Mouse (Mus musculus) testis, postnatal 10 days (tissue): ENCODE results near the gene Olfr51.
"Not testable (repeated sequence)": the region's sequence is repeated elsewhere in the genome, so short reads cannot be mapped to it uniquely, and the experiment has no call there.

Experiments
- DNase-seq: peaks from one replicate; pipeline ENCODE4 v3.0.0; 2021; ENCODE audit warnings: low spot score

Olfr51 gene

DNA sequence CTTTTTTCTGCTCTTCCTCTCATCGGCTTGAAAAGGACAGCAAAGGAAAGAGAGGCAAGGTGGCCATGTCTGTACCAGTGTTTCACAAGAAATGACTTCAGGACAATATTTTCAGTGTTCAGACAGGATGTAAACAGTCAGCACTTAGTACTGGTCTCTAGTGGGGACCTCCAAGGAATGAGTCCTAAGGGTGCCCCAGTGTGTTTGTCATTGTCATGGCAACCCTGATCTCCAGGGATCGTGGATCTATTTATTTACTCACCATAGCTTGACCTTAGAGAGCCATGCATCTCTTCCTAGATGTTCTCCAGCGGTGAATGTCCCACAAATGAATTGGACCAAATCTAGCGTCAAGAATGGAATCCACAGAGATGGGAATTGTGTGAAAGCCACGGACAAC, at the start of gene Olfr51:
Gene Olfr51, plus strand, starts transcription at position 301 of the 400 bp plus-strand sequence.
- DNase-seq, result no peak

DNA sequence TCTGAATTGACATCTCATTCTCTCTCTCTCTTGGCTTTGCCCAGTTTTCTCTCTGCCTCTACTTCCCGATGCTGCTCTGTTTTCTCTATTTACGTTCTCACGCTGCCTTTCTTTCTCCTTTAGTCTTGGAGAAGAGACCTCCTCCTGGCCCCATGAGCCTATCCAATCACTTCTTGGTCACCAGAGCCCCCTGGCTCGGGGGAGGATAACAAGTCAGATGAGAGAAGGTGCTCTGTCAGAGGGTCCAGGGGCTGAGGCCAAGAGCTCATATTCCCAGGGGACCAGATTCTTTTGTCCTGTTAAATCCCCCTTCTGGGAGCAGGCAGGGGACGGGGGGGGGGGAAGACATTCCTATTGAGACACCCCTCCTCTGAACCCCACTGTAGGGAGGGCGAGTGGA, 49.7 kb upstream of the Olfr51 start, which contains the start of gene Prop1:
Gene Prop1, minus strand, starts transcription at position 101 of the 400 bp plus-strand sequence.
- no peak for DNase-seq

DNA sequence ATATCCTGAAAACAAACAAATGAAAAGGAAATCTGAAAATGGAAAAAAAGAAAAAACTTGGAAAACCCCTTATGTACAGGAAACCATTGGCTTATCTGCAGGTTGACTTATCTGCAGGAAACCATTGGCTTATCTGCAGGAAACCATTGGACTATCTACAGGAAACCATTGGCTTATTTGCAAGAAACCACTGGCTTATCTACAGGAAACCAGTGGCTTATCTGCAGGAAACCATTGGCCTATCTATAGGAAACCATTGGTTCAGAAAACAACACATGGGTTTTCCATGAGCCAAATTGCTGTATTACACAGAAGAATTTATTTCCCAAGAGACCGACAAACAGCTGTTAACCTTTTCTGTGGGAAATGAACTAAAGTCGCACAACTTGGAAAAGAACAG, 38.5 kb upstream of the Olfr51 start:
- no peak for DNase-seq

DNA sequence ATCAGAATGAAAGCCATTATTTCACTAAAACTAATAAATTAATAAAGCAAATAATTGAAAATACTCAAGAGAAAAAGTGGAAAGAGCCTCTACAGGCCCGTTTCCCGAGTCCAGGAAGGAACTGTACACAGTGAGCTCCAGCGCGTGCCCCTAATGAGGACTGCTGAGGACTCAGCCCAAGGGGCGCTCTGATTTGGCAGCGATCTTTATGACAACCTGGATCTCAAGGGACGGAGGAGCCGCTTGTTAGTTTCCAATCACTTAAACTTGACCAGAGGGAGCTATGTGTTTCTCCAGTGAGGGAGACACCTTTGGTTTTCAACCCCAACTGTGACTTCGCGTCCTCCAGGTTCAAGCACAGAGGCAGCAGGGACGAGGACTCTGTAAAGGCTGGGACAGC, 37.2 kb upstream of the Olfr51 start, which contains the start of gene Olfr1378:
Gene Olfr1378, plus strand, starts transcription at position 301 of the 400 bp plus-strand sequence.
- no peak for DNase-seq

DNA sequence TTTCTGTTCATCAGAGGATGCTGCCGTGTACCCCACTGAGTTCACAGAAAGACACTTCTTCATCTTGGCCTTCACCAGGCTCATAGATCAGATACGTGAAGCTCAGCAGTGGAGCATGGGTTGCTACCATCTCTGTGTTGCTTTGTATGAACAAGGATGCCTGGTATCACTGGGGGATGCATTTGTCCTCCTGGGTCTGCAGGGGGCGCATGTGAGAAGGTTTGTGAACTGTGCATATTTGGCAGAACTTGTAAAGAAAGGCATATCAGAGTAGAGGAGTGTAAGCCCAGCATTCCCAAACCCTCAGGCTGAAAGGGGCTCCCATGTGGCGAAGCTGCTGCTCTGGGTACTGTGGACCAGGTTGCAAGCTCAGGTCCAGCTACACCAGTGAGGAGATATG, 26.2 kb upstream of the Olfr51 start:
- DNase-seq, result peak; percentile 48

DNA sequence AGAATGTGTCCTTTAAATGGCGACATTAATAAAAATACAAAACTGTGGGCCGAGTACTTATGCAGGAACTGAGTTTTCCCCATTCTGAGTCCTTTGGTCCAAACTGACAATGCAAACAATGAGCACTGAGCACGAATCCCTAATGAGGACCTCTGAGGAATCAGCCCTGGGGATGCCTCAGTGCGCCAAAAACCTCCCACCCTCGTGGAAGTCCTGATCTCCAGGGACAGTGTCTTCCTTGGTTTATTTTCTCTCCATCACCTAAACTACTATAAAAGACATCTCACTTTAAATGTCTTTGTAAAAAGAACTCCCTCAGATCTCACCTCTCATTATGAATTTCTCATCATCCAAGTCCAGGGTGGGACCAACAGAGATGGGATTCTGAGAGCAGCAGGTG, 21.7 kb upstream of the Olfr51 start, which contains the start of gene Olfr1377:
Gene Olfr1377, plus strand, starts transcription at position 301 of the 400 bp plus-strand sequence.
- no peak for DNase-seq

DNA sequence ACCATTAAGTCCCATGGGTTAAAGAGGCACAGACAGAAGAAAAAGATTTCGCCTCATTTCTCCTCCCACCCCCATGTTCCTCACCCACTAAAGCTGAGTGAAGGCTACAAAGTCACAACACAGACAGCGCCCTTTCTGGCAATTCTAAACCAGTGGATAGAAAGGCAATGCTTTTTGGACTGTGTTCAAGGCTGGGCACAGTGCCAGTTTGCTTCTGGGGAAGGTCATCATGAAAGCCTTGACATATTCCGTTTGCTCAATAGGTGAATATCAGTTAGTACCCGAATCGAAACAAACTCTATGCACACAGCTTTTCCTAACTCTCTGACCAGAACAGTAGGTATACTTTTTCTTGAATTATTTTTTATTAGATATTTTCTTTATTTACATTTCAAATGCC, 8.4 kb downstream of the Olfr51 start:
- peak; percentile 86 for DNase-seq

DNA sequence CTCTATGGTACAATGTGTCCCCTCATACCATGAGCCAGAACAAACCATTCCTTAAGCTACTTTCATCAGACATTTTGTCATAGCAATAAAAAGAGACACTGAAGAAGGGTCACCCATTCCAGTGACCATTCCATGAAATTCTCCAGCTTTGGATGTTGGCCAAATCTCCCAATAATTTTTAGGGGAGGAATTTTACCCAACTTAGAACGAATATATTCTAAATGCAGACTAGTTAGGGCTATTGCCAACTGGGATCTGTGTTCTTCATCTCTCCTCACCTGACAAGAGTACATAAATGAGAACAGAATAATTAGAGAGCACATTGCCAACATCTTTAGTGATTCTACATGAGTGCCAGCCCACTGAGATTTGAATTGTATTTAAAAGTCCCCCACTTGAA, 10.5 kb downstream of the Olfr51 start, which contains the start of gene Olfr54:
Gene Olfr54, plus strand, starts transcription at position 301 of the 400 bp plus-strand sequence.
- DNase-seq, result no peak

DNA sequence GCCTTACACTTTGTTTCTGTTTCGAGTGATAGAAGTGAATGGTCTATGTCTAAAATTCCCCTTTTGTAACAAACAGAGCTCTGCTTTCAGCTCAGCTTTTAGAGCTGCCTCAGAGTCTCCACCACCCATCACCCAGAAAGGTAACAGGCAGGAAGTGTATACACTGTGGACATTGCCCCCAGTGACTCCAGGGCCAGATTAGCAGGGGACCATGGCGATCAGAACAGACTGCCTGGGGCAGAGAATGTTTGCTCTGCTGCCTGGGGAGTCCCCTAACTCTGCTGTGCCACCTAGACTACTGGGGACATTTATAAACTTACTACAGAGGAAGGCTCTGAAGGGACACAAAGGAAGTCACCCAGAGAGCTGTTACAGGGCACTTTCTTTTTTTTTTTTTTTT, 12.9 kb downstream of the Olfr51 start:
- no peak for DNase-seq

DNA sequence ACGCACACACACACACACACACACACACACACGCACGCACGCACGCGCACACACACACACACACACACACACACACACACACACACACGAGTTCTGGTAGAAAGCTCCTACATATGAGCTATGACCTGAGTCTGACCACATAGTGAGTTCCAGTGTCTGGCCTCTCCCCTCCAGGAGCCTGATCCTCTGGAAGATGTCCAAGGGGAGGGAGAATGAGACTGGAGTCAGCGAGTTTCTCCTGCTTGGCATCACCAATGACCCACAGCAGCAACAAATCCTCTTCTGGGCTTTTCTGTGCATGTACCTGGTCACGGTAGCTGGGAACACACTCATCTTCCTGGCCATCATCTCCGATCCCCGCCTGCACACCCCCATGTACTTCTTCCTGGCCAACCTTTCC, 23.4 kb downstream of the Olfr51 start:
- not testable (repeated sequence) for DNase-seq

DNA sequence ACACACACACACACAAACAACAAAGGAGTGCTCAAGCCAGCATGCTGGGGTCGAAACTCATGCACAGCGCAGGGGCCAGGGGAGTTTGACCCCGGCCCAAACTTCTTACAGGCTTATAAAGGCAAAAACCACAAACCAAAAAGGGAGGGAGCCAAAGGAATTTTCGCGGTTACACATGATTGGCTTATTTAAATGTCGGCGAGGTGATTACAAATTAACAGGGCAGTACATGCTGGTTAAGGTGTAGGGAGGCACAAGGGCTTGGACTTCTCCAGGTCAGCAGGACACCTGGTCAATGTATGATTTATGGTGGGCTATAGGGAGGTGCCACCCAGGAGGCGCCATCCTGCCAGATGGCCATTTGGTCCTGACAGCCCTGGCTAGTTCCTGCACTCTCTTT, 26.0 kb downstream of the Olfr51 start:
- not testable (repeated sequence) for DNase-seq

DNA sequence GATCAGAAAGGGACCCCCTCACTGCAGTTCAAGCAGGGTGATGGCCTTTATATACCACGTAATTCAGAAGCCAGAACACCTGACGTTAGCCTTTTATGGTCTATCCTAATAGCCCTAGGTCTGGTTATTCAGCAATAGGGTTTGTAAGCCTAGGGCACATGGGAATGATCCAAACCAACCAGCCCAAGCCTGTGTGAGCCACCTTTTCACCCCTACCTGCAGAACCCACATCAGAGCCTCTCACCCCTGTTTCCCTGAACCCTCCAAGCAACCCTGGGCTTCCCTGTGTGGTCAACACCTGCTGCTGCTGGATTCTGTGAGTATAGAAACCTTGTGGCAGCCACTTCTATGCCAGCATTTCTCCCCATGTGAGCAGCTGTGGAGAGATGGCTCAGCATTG, 26.8 kb downstream of the Olfr51 start:
- DNase-seq, result no peak

DNA sequence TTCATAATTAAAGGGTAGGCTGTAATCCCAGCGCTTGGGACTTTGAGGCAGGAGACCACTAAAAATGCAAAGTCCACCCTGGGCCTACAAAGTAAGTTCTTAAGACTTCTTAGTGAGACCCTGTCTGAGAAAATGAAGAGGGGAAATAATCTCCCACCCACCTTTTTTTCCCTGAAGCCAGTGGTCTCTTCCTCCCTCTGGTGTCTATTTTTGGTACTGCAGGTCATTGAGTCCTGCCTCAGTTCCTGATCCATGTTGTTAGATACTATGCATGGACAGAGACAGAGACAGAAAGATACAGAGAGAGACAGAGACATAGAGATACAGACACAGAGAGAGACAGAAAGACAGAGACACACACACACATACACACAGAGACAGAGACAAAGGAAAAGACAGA, 29.5 kb downstream of the Olfr51 start:
- no peak for DNase-seq

DNA sequence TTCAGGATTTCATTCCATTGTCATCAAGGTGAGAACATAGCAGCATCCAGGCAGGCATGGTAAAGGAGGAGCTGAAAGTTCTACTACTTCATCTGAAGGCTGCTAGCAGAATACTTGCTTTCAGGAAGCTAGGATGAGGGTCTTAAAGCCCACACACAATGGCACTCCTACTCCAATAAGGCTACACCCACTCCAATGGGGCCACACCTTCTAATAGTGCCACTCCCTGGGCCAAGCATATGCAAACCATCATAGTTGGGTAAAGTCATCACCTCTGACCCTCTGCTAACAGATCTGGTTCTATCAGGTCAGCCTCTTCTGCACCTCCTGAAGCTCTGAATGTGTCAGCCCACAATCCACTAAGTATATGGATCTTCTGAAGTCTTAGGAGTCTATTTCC, 30.7 kb downstream of the Olfr51 start:
- DNase-seq, result not testable (repeated sequence)

DNA sequence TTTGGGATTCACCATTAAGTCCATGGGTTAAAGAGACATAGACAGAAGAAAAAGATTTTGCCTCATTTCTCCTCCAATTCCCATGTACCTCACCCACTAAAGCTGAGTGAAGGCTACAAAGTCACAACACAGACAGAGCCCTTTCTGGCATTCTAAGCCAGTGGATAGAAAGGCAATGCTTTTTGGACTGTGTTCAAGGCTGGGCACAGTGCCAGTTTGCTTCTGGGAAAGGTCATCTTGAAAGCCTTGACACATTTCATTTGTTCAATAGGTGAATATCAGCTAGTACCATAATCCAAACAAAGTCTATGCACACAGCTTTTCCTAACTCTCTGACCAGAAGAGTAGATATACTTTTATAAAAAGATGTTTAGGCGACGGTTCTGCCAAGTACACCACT, 32.6 kb downstream of the Olfr51 start:
- peak; percentile 54 for DNase-seq

DNA sequence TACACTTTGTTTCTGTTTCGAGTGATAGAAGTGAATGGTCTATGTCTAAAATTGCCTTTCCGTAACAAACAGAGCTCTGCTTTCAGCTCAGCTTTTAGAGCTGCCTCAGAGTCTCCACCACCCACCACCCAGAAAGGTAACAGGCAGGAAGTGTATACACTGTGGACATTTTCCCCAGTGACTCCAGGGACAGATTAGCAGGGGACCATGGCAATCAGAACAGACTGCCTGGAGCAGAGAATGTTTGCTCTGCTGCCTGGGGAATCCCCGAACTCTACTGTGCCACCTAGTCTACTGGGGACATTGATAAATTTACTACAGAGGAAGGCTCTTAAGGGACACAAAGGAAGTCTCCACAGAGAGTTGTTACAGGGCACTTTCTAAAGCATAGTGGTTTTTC, 41.4 kb downstream of the Olfr51 start:
- not testable (repeated sequence) for DNase-seq

DNA sequence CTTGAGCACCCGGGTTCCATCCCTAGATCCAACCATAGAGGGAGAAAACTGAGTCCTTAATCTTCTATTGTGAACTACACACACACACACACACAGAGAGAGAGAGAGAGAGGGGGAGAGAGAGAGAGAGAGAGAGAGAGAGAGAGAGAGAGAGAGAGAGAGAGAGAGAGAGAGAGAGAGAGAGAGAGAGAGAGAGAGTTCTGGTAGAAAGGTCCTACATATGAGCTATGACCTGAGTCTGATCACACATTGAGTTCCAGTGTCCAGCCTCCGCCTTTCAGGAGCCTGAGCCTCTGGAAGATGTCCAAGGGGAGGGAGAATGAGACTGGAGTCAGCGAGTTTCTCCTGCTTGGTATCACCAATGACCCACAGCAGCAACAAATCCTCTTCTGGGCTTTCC, 44.4 kb downstream of the Olfr51 start, which contains the start of gene Olfr1375:
Gene Olfr1375, plus strand, starts transcription at position 301 of the 400 bp plus-strand sequence.
- DNase-seq, result not testable (repeated sequence)

DNA sequence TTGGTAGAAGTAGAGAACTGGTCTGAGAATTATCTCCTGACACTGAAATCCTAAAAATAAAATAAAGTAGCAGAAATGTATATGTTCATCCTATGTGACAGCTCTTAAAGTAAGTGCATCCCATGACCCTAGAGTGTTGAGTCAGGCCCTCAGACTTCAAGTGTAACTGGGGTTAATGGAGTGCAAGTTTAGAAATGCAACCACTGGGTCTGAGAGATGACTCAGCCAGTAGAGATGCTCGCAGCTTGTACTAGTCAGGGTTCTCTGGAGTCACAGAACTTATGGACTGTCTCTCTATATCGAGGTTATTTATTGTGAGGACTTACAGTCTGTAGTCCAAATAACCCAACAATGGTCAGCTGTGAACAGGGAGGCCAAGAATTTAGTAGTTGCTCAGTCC, 48.3 kb downstream of the Olfr51 start:
- no peak for DNase-seq

DNA sequence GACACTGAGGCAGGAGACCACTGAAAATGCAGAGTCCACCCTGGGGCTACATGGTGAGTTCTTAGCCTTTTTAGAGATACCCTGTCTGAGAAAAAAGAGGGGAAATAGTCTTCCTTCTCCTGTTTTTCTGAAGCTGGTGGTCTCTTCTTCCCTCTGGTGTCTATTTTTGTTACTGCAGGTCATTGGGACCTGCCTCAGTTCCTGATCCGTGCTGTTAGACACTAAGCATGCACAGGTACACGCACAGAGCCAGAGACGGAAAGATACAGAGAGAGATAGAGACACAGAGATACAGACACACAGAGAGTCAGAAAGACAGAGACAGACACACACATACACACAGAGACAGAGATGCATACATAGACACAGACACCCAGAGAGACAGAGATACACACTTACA, 49.8 kb downstream of the Olfr51 start:
- no peak for DNase-seq

DNA sequence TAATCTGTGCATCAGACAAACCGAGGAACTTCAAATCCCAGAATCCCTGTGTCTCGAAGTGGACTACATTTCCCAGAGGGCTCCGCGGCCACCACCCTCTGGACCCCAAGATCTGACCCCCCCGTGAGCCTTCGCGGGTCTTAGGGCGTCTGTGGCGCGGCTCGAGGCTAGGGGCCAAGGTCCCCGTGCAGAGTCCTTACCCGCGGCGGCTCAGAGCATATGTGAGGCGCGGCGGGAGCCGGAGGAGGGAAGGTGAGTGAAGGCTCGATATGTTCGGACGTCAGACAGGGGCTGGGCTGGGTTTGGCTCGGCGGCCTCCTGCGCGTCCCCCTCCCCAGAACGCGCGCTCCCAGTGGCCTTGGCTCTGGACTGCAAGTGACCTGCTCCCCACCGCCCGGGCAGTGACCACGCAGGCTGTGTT, 55.8 kb downstream of the Olfr51 start, which contains the start of gene Zfp354a:
Gene Zfp354a, plus strand, starts transcription at position 107 of the 421 bp plus-strand sequence.
- peak; percentile 82 for DNase-seq
